Mouse (Mus musculus): Measurements from ENCODE around the gene Wnt2b.

- TF ChIP-seq POLR2A (IDR thresholded peaks at IDR 0.05; ENCODE audit: low read depth, low read length) (no peak), CTCF (IDR thresholded peaks at IDR 0.05; ENCODE audit: extremely low read depth, insufficient read depth, insufficient read length, insufficient replicate concordance) (no peak)
Observed at GRCm38 (mm10) chr3:105005011-105005410, 43.3 kb upstream of the Wnt2b start.
